9 mouse cellular contexts compared by ENCODE assay signal in genomic region chr9:107699376-107699980, GRCm38 (mm10). TPM values are rescaled to one million over a fixed set of nuclear protein-coding genes. Genes with fewer than 3 reads are reported as not detected.
DNase-seq lines count a peak whose midpoint lies in the region; ATAC-seq and TF ChIP-seq lines count a peak whose summit lies in the region.
"Had no signal": no experiment of that assay in that cellular context is flagged by ENCODE, and none has a peak within 500 bp of the region (broad histone marks: within the 10 kb centered on the region; RNA-seq: fewer than 3 reads in every experiment).

No protein-coding gene starts in this region.

- H3K4me2 ChIP-seq in liver, postnatal 0 days (ENCODE audit: low read depth, low read length), result no peak overlapping the region
- H3K4me2 ChIP-seq in forebrain, embryonic 15.5 days (replicated peaks), result 0 out of 2 replicates have a peak overlapping the region, but pooled peaks have one; percentile 24
- H3K4me2 ChIP-seq in limb, embryonic 11.5 days (ENCODE audit: low read depth, severe bottlenecking), result peak overlapping the region; percentile 41

- H3K9ac ChIP-seq in liver, adult 2 months (ENCODE audit: low read depth, low read length), result no peak overlapping the region
- H3K9ac ChIP-seq in liver, postnatal 0 days (replicated peaks), result no peak overlapping the region
- no peak overlapping the region; the same call in 1 of the 2 replicates for H3K9ac ChIP-seq in forebrain, embryonic 15.5 days (replicated peaks)
- peak overlapping the region; percentile 27; the same call in 1 of the 2 replicates for H3K9ac ChIP-seq in limb, embryonic 11.5 days (ENCODE audit: low read length)

- H3K4me3 ChIP-seq in liver, adult 2 months (ENCODE audit: insufficient read depth, low read depth, low read length), result no peak overlapping the region
- no peak overlapping the region for H3K4me3 ChIP-seq in liver, postnatal 0 days (ENCODE audit: low read depth, low read length)
- H3K4me3 ChIP-seq in forebrain, embryonic 15.5 days, result no peak overlapping the region
- peak overlapping the region; percentile 6; the same call in 1 of the 2 replicates for H3K4me3 ChIP-seq in limb, embryonic 11.5 days (ENCODE audit: low read depth, low read length)
- no peak overlapping the region for H3K4me3 ChIP-seq in small intestine, adult 2 months (ENCODE audit: low read depth, low read length)

- TF ChIP-seq POLR2A in liver, adult 2 months (IDR thresholded peaks at IDR 0.05; ENCODE audit: extremely low read depth, insufficient read depth, low read length), result no peak
- TF ChIP-seq POLR2A in small intestine, adult 2 months (IDR thresholded peaks at IDR 0.05; ENCODE audit: low read depth, low read length), result no peak

- WGBS in liver, adult 2 months, result 65% methylated on average over 9 of the region's 9 CpGs
- 48% methylated on average over 9 of the region's 9 CpGs for WGBS in liver, postnatal 0 days (ENCODE audit: insufficient replicate concordance)
- WGBS in forebrain, embryonic 15.5 days, result 14% methylated on average over 9 of the region's 9 CpGs
- 4% methylated on average over 9 of the region's 9 CpGs for WGBS in limb, embryonic 11.5 days
- WGBS in small intestine, adult 2 months, result 67% methylated on average over 9 of the region's 9 CpGs

- H3K4me1 ChIP-seq in liver, adult 2 months (ENCODE audit: control insufficient read depth, insufficient read depth, low read length), result peaks cover 9% of the 10 kb centered on the region
- peaks cover 10% of the 10 kb centered on the region for H3K4me1 ChIP-seq in liver, postnatal 0 days (ENCODE audit: insufficient read depth)
- peaks cover 77% of the 10 kb centered on the region for H3K4me1 ChIP-seq in forebrain, embryonic 15.5 days
- H3K4me1 ChIP-seq in limb, embryonic 11.5 days (ENCODE audit: control insufficient read depth, insufficient read depth, low read length), result peaks cover 75% of the 10 kb centered on the region
- peaks cover 17% of the 10 kb centered on the region for H3K4me1 ChIP-seq in small intestine, adult 2 months (ENCODE audit: control insufficient read depth, insufficient read depth, insufficient read length, low read length)

- H3K9me3 ChIP-seq in liver, postnatal 0 days (ENCODE audit: low read length), result no peaks in the 10 kb centered on the region
- H3K9me3 ChIP-seq in forebrain, embryonic 15.5 days, result no peaks in the 10 kb centered on the region
- H3K9me3 ChIP-seq in limb, embryonic 11.5 days (ENCODE audit: control insufficient read depth, low read length), result no peaks in the 10 kb centered on the region
- H3K9me3 ChIP-seq: G1E had no signal

- no peak for TF ChIP-seq CTCF in liver, adult 2 months (IDR thresholded peaks at IDR 0.05; ENCODE audit: low read depth, low read length)
- no peak for TF ChIP-seq CTCF in liver, postnatal 0 days (IDR thresholded peaks at IDR 0.05; ENCODE audit: low read depth)
- TF ChIP-seq CTCF in small intestine, adult 2 months (IDR thresholded peaks at IDR 0.05; ENCODE audit: extremely low read depth, insufficient read length, insufficient replicate concordance, low read depth, low read length), result no peak

- H3K27me3 ChIP-seq in liver, adult 2 months (ENCODE audit: control insufficient read depth, insufficient read depth, low read length), result no peaks in the 10 kb centered on the region
- peaks cover 3% of the 10 kb centered on the region; the same call in 1 of the 2 replicates for H3K27me3 ChIP-seq in liver, postnatal 0 days (ENCODE audit: insufficient read depth, low read length)
- no peaks in the 10 kb centered on the region for H3K27me3 ChIP-seq in forebrain, embryonic 15.5 days
- no peaks in the 10 kb centered on the region for H3K27me3 ChIP-seq in limb, embryonic 11.5 days (ENCODE audit: control insufficient read depth, insufficient read depth, low read length)
- H3K27me3 ChIP-seq in small intestine, adult 2 months (ENCODE audit: control insufficient read depth, insufficient read depth, low read length), result no peaks in the 10 kb centered on the region

- H3K27ac ChIP-seq in liver, adult 2 months (replicated peaks; ENCODE audit: insufficient read depth, low read depth, low read length), result peak overlapping the region; percentile 21; the same call in 1 of the 2 replicates
- no peak overlapping the region for H3K27ac ChIP-seq in liver, postnatal 0 days (ENCODE audit: low read depth)
- H3K27ac ChIP-seq in forebrain, embryonic 15.5 days (replicated peaks), result peak overlapping the region; percentile 81
- H3K27ac ChIP-seq in limb, embryonic 11.5 days (replicated peaks; ENCODE audit: low read depth, low read length), result peak overlapping the region; percentile 57
- H3K27ac ChIP-seq in small intestine, adult 2 months (ENCODE audit: insufficient read depth, low read depth, low read length), result 0 out of 2 replicates have a peak overlapping the region, but pooled peaks have one; percentile 39

- ATAC-seq in liver, postnatal 0 days, result no peak
- no peak for ATAC-seq in forebrain, embryonic 15.5 days (replicated peaks)
- ATAC-seq in limb, embryonic 11.5 days (ENCODE audit: insufficient number of reproducible peaks, low FRiP score, low TSS enrichment, low read depth), result 0 out of 2 replicates have a peak, but pooled peaks have one; percentile 0

- no peak for TF ChIP-seq EP300 in liver, postnatal 0 days (IDR thresholded peaks at IDR 0.05; ENCODE audit: low read depth)

- no peaks in the 10 kb centered on the region for H3K79me2 ChIP-seq in liver, adult 2 months (ENCODE audit: control insufficient read depth, insufficient read depth, low read length)

- DNase-seq in liver, adult 2 months (ENCODE audit: extremely low read depth, low read depth, low spot score), result no peak
- DNase-seq in liver, postnatal 0 days, result no peak
- DNase-seq in limb, embryonic 11.5 days (ENCODE audit: low spot score), result peak; percentile 54
- no peak for DNase-seq in gastrocnemius, postnatal 4 days (ENCODE audit: low spot score in 2 of 2)
- no peak for DNase-seq in thymus, postnatal 4 days
- no peak for DNase-seq in urinary bladder, postnatal 10 days (ENCODE audit: low spot score)

- H3K36me3 ChIP-seq in liver, adult 2 months (ENCODE audit: control insufficient read depth, insufficient read depth, low read length), result no peaks in the 10 kb centered on the region
- H3K36me3 ChIP-seq in liver, postnatal 0 days (replicated peaks; ENCODE audit: insufficient read depth, low read length), result no peaks in the 10 kb centered on the region
- peaks cover 8% of the 10 kb centered on the region; the same call in 1 of the 2 replicates for H3K36me3 ChIP-seq in forebrain, embryonic 15.5 days
- peaks cover 12% of the 10 kb centered on the region for H3K36me3 ChIP-seq in limb, embryonic 11.5 days (ENCODE audit: control insufficient read depth, insufficient read depth, low read length)
- no peaks in the 10 kb centered on the region for H3K36me3 ChIP-seq in small intestine, adult 2 months (ENCODE audit: control insufficient read depth, insufficient read depth, low read length)
- H3K36me3 ChIP-seq: G1E had no signal

RNA-seq across cellular contexts. Expression of gene Sema3f, which starts 10.8 kb away (rescaled TPM):
- 3.5 and 4.6 TPM in 2 replicates for total RNA-seq in liver, adult 2 months (2014; rRNA removed)
- polyA plus RNA-seq in liver, adult 2 months (2012; rRNA removed), result 6.7 and 8.9 TPM in 2 replicates
- 0.76 and 1.1 TPM in 2 replicates for polyA plus RNA-seq in liver, postnatal 0 days (2015; fragmentation: Nextera tagmentation; extraction: Ambion mirVana)
- polyA plus RNA-seq in forebrain, embryonic 15.5 days (2015; fragmentation: Nextera tagmentation; extraction: Ambion mirVana), result 13.7 and 14.6 TPM in 2 replicates
- 27.4 and 32.5 TPM in 2 replicates for polyA plus RNA-seq in limb, embryonic 11.5 days (2014; fragmentation: Nextera tagmentation; extraction: Ambion mirVana)
- 24.2 and 30.7 TPM in 2 replicates for polyA plus RNA-seq in small intestine, adult 2 months (2012; rRNA removed)
- 10 to 100 TPM; 26.4 to 27.2 TPM for total RNA-seq in gastrocnemius, postnatal 4 days (2021)

RNA-seq across cellular contexts. Expression of gene Gnat1, which starts 20.0 kb away (rescaled TPM):
- total RNA-seq in liver, adult 2 months (2014; rRNA removed), result 3.2 and 6.3 TPM in 2 replicates
- 5.5 and 7.1 TPM in 2 replicates for polyA plus RNA-seq in liver, adult 2 months (2012; rRNA removed)
- polyA plus RNA-seq in liver, postnatal 0 days (2015; fragmentation: Nextera tagmentation; extraction: Ambion mirVana), result 5.8 and 6.2 TPM in 2 replicates
- 1.7 and 1.8 TPM in 2 replicates for polyA plus RNA-seq in forebrain, embryonic 15.5 days (2015; fragmentation: Nextera tagmentation; extraction: Ambion mirVana)
- polyA plus RNA-seq in limb, embryonic 11.5 days (2014; fragmentation: Nextera tagmentation; extraction: Ambion mirVana), result 1.7 and 1.8 TPM in 2 replicates
- polyA plus RNA-seq in small intestine, adult 2 months (2012; rRNA removed), result 0.13 and 0.17 TPM in 2 replicates
- total RNA-seq in gastrocnemius, postnatal 4 days (2021), result not detected
- polyA plus RNA-seq: G1E had no signal

RNA-seq across cellular contexts. Expression of gene Slc38a3, which starts 30.1 kb away (rescaled TPM):
- 982 and 1,378 TPM in 2 replicates for total RNA-seq in liver, adult 2 months (2014; rRNA removed)
- 3,567 and 4,585 TPM in 2 replicates for polyA plus RNA-seq in liver, adult 2 months (2012; rRNA removed)
- polyA plus RNA-seq in liver, postnatal 0 days (2015; fragmentation: Nextera tagmentation; extraction: Ambion mirVana), result 147 and 174 TPM in 2 replicates
- 24.2 and 24.4 TPM in 2 replicates for polyA plus RNA-seq in forebrain, embryonic 15.5 days (2015; fragmentation: Nextera tagmentation; extraction: Ambion mirVana)
- 3.4 and 4.1 TPM in 2 replicates for polyA plus RNA-seq in limb, embryonic 11.5 days (2014; fragmentation: Nextera tagmentation; extraction: Ambion mirVana)
- polyA plus RNA-seq in small intestine, adult 2 months (2012; rRNA removed), result 2.8 and 48.7 TPM in 2 replicates
- total RNA-seq in gastrocnemius, postnatal 4 days (2021), result 10 to 100 TPM; 10.6 to 11.3 TPM
- polyA plus RNA-seq: G1E had no signal

Comparison
In these comparisons a context has a peak if more than half of its experiments do, and no peak if none do; other contexts are left out.
1. RNA of gene Slc38a3, which starts 30.1 kb away (polyA plus RNA-seq): 3,567 to 4,585 TPM in liver, adult 2 months; 147 to 174 TPM in liver, postnatal 0 days, 24.2 to 24.4 TPM in forebrain, embryonic 15.5 days, 3.4 to 4.1 TPM in limb, embryonic 11.5 days and 2.8 to 48.7 TPM in small intestine, adult 2 months; every median in the first group is over 10 times any median in the second.